Mouse (Mus musculus) thymus, adult 2 months (tissue): ENCODE measurements around the gene Tjp1. TPM values are rescaled to one million over a fixed set of nuclear protein-coding genes. Genes with fewer than 3 reads are reported as not detected.

Source experiments
- DNase-seq: peaks from one replicate; pipeline ENCODE4 v3.0.0; 2021
- H3K27ac ChIP-seq: fragments of 200-500 bp; 2 replicates; pipeline ENCODE4 v1.5.1; 2012; ENCODE audit warnings: low read length, control low read depth; ENCODE audit not compliant: control insufficient read depth, insufficient read depth
- H3K27me3 ChIP-seq: fragments of 200-500 bp; 2 replicates; pipeline ENCODE4 v1.6.1; 2012; ENCODE audit warnings: mild to moderate bottlenecking, low read length, moderate library complexity, mixed read lengths; ENCODE audit not compliant: control insufficient read depth, insufficient read depth
- H3K36me3 ChIP-seq: fragments of 200-500 bp; 2 replicates; pipeline ENCODE4 v1.6.1; 2012; ENCODE audit warnings: mild to moderate bottlenecking, low read length, moderate library complexity; ENCODE audit not compliant: control insufficient read depth, insufficient read depth
- H3K4me1 ChIP-seq: fragments of 200-500 bp; replicated peaks from 2 replicates; pipeline ENCODE4 v1.6.1; 2012; ENCODE audit warnings: low read length; ENCODE audit not compliant: control insufficient read depth, insufficient read depth
- H3K4me3 ChIP-seq: fragments of 200-500 bp; 2 replicates; pipeline ENCODE4 v1.5.1; 2012; ENCODE audit warnings: mild to moderate bottlenecking, low read length, control low read depth, moderate library complexity; ENCODE audit not compliant: control insufficient read depth, insufficient read depth
- CTCF ChIP-seq: fragments of 200-500 bp; IDR thresholded peaks from 2 replicates; pipeline ENCODE4 v1.5.1; 2012; ENCODE audit warnings: mild to moderate bottlenecking, control low read depth, low read length, moderate library complexity, borderline replicate concordance; ENCODE audit not compliant: control insufficient read depth, poor library complexity, insufficient read depth; ENCODE audit errors: extremely low read depth
- POLR2A ChIP-seq: fragments of 200-500 bp; IDR thresholded peaks from 2 replicates; pipeline ENCODE4 v1.6.1; 2012; ENCODE audit warnings: mild to moderate bottlenecking, low read length, control low read depth, moderate library complexity; ENCODE audit not compliant: control insufficient read depth, poor library complexity, insufficient read depth; ENCODE audit errors: extremely low read depth
- WGBS: fragments of 180-500 bp; shearing (Covaris S2); methylation state at CpG from one replicate; pipeline ENCODE4 v1.1.7; 2018; 5-methylcytosine and 5-hydroxymethylcytosine counted together
- polyA plus RNA-seq: library from polyadenylated mRNA; depleted of rRNA; stranded (reverse); fragments of >200 nt; gene quantifications from 2 replicates; pipeline ENCODE4 v1.2.3, GENCODE M21; 2012

The Tjp1 gene
- polyA plus RNA-seq, 1 experiment: 3.6 TPM

- Histone ChIP-seq H3K27me3 (no peaks in the 10 kb centered on the region), H3K36me3 (no peaks in the 10 kb centered on the region), H3K4me3 (no peak overlapping the region), H3K4me1 (no peaks in the 10 kb centered on the region), H3K27ac (no peak overlapping the region)
- DNase-seq: no peak
- 89% methylated on average over 3 of the region's 3 CpGs for WGBS
- no peak for TF ChIP-seq POLR2A
- TF ChIP-seq CTCF: no peak
Observed at GRCm38 (mm10) chr7:65472048-65472447, 55.5 kb downstream of the Tjp1 start.

GRCm38 (mm10) chr7:65471406-65471805, 56.2 kb downstream of the Tjp1 start:
- Histone ChIP-seq H3K36me3 (no peaks in the 10 kb centered on the region), H3K27ac (no peak overlapping the region), H3K27me3 (no peaks in the 10 kb centered on the region), H3K4me3 (no peak overlapping the region), H3K4me1 (no peaks in the 10 kb centered on the region)
- no peak for DNase-seq
- 87% methylated on average over 6 of the region's 6 CpGs for WGBS
- TF ChIP-seq CTCF (no peak), POLR2A (no peak)

- 45% methylated on average over 8 of the region's 8 CpGs for WGBS
- TF ChIP-seq CTCF: no peak
- TF ChIP-seq POLR2A: no peak
- DNase-seq: no peak
- H3K4me1 ChIP-seq: no peaks in the 10 kb centered on the region
- H3K36me3 ChIP-seq: no peaks in the 10 kb centered on the region
- no peaks in the 10 kb centered on the region for H3K27me3 ChIP-seq
- no peak overlapping the region for H3K4me3 ChIP-seq
- no peak overlapping the region for H3K27ac ChIP-seq
Observed at GRCm38 (mm10) chr7:65470214-65470613, 57.4 kb downstream of the Tjp1 start.

- DNase-seq: no peak
- TF ChIP-seq POLR2A: no peak
- TF ChIP-seq CTCF: no peak
- no peaks in the 10 kb centered on the region for H3K27me3 ChIP-seq
- H3K36me3 ChIP-seq: no peaks in the 10 kb centered on the region
- 5% methylated on average over 6 of the region's 6 CpGs for WGBS
- no peak overlapping the region for H3K27ac ChIP-seq
- H3K4me1 ChIP-seq: no peaks in the 10 kb centered on the region
- H3K4me3 ChIP-seq: no peak overlapping the region
Observed at GRCm38 (mm10) chr7:65469666-65470065, 57.9 kb downstream of the Tjp1 start.

GRCm38 (mm10) chr7:65468191-65468590, 59.4 kb downstream of the Tjp1 start:
- Histone ChIP-seq H3K4me1 (no peaks in the 10 kb centered on the region), H3K4me3 (no peak overlapping the region), H3K36me3 (no peaks in the 10 kb centered on the region), H3K27ac (no peak overlapping the region), H3K27me3 (no peaks in the 10 kb centered on the region)
- WGBS: 91% methylated on average over 8 of the region's 8 CpGs
- no peak for DNase-seq
- no peak for TF ChIP-seq CTCF
- TF ChIP-seq POLR2A: no peak

- Histone ChIP-seq H3K27me3 (no peaks in the 10 kb centered on the region), H3K4me1 (no peaks in the 10 kb centered on the region), H3K27ac (no peak overlapping the region), H3K4me3 (no peak overlapping the region), H3K36me3 (no peaks in the 10 kb centered on the region)
- WGBS: 91% methylated on average over 4 of the region's 4 CpGs
- no peak for DNase-seq
- TF ChIP-seq POLR2A (no peak), CTCF (no peak)
Observed at GRCm38 (mm10) chr7:65467306-65468021, 60.1 kb downstream of the Tjp1 start.

GRCm38 (mm10) chr7:65466137-65466536, 61.4 kb downstream of the Tjp1 start:
- Histone ChIP-seq H3K36me3 (no peaks in the 10 kb centered on the region), H3K27ac (no peak overlapping the region), H3K27me3 (no peaks in the 10 kb centered on the region), H3K4me3 (no peak overlapping the region), H3K4me1 (no peaks in the 10 kb centered on the region)
- WGBS: 46% methylated on average over 11 of the region's 11 CpGs
- no peak for TF ChIP-seq POLR2A
- no peak for TF ChIP-seq CTCF
- no peak for DNase-seq
